ENCODE assay signal across 20 mouse cellular contexts in the genomic region with DNA sequence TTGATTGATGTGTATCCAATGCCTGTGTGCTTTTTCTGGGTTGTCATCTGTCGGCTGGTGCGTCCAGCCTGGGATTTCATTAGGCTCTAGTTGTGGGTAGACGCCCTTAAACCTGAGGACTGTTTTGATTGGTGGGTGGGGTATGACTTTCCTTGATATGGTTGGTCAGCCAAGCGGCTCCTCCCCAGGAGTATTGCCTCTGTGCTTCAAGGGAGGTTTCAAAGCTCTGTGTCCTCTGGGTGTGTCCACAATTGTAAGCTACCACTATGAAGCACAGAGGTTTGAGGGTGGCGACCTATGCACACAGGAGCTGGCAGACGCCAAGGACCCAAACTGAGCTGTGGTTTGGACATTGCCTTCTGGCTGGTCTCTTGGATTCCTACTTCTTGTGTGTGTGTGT. TPM values are rescaled to one million over a fixed set of nuclear protein-coding genes. Genes with fewer than 3 reads are reported as not detected.
DNase-seq lines count a peak whose midpoint lies in the region; ATAC-seq and TF ChIP-seq lines count a peak whose summit lies in the region.
"Had no signal": no experiment of that assay in that cellular context is flagged by ENCODE, and none has a peak within 500 bp of the region (broad histone marks: within the 10 kb centered on the region; RNA-seq: fewer than 3 reads in every experiment).

No protein-coding gene starts in this region.

- peak; percentile 80 for DNase-seq in kidney, adult 2 months
- DNase-seq in kidney, adult 18-20 months = no peak
- DNase-seq in ZHBTc4 (ENCODE audit: low read depth, low spot score) = peak; percentile 94
- peak; percentile 69 for DNase-seq in kidney, postnatal 0 days (ENCODE audit: low spot score)
- no peak for DNase-seq in ovary, postnatal 36 days (ENCODE audit: low spot score)
- no peak for DNase-seq in left cerebral cortex, adult 2 months (ENCODE audit: extremely low spot score in 1 of 2, low spot score in 2 of 2)
- DNase-seq: cerebellum, adult 8-10 months; heart, adult 11 months; heart, postnatal 36 days; lung, adult 18-20 months; lung, postnatal 36 days; right cerebral cortex, postnatal 25 days; thymus, adult 2 months had no signal

- H3K9ac ChIP-seq in kidney, postnatal 0 days (ENCODE audit: low read depth, low read length) = no peak overlapping the region
- no peak overlapping the region for H3K9ac ChIP-seq in midbrain, embryonic 16.5 days (ENCODE audit: low read depth, low read length)
- H3K9ac ChIP-seq: forebrain, embryonic 12.5 days; heart, embryonic 13.5 days; hindbrain, embryonic 15.5 days; stomach, embryonic 15.5 days had no signal

- 46% methylated on average over 6 of the region's 6 CpGs for WGBS in kidney, adult 2 months
- WGBS in kidney, postnatal 0 days = 37% methylated on average over 6 of the region's 6 CpGs
- WGBS in midbrain, embryonic 16.5 days = 81% methylated on average over 6 of the region's 6 CpGs

- H3K4me1 ChIP-seq in kidney, adult 2 months (ENCODE audit: control insufficient read depth, insufficient read depth, low read length) = peaks cover 4% of the 10 kb centered on the region; the same call in 1 of the 2 replicates
- peaks cover 55% of the 10 kb centered on the region for H3K4me1 ChIP-seq in E14TG2a.4 (replicated peaks; ENCODE audit: low read depth, low read length)
- H3K4me1 ChIP-seq in kidney, postnatal 0 days (replicated peaks; ENCODE audit: insufficient read depth, low read length) = 0 out of 2 replicates have a peak, but pooled peaks cover 7% of the 10 kb centered on the region
- H3K4me1 ChIP-seq in midbrain, embryonic 16.5 days (ENCODE audit: control insufficient read depth, insufficient read depth, low read length) = peaks cover 6% of the 10 kb centered on the region

- peak; percentile 74 for ATAC-seq in kidney, postnatal 0 days (replicated peaks; ENCODE audit: low FRiP score, low read depth)
- ATAC-seq in midbrain, embryonic 16.5 days = no peak

- H3K36me3 ChIP-seq in kidney, adult 2 months (ENCODE audit: control insufficient read depth, insufficient read depth, low read length) = no peaks in the 10 kb centered on the region
- H3K36me3 ChIP-seq in E14TG2a.4 (ENCODE audit: insufficient read depth, low read length) = no peaks in the 10 kb centered on the region
- H3K36me3 ChIP-seq in kidney, postnatal 0 days (ENCODE audit: insufficient read depth, low read length) = no peaks in the 10 kb centered on the region
- no peaks in the 10 kb centered on the region for H3K36me3 ChIP-seq in midbrain, embryonic 16.5 days (ENCODE audit: control insufficient read depth, insufficient read depth, low read length)
- H3K36me3 ChIP-seq: embryonic facial prominence, embryonic 10.5 days; forebrain, embryonic 12.5 days; heart, embryonic 13.5 days; hindbrain, embryonic 15.5 days; stomach, embryonic 15.5 days had no signal

- no peaks in the 10 kb centered on the region for H3K9me3 ChIP-seq in E14TG2a.4 (ENCODE audit: low read length)
- no peaks in the 10 kb centered on the region for H3K9me3 ChIP-seq in kidney, postnatal 0 days (replicated peaks; ENCODE audit: low read length)
- H3K9me3 ChIP-seq in midbrain, embryonic 16.5 days (replicated peaks; ENCODE audit: control insufficient read depth, low read length, poor library complexity, severe bottlenecking) = no peaks in the 10 kb centered on the region
- H3K9me3 ChIP-seq: forebrain, embryonic 12.5 days; hindbrain, embryonic 15.5 days; stomach, embryonic 15.5 days had no signal

- H3K27ac ChIP-seq in kidney, adult 2 months (ENCODE audit: insufficient read depth, low read depth, low read length) = no peak overlapping the region
- H3K27ac ChIP-seq in kidney, postnatal 0 days = no peak overlapping the region
- H3K27ac ChIP-seq in midbrain, embryonic 16.5 days (ENCODE audit: low read length) = no peak overlapping the region
- no peak overlapping the region for H3K27ac ChIP-seq in left cerebral cortex, adult 2 months
- H3K27ac ChIP-seq: embryonic facial prominence, embryonic 10.5 days; forebrain, embryonic 12.5 days; heart, embryonic 13.5 days; hindbrain, embryonic 15.5 days; stomach, embryonic 15.5 days had no signal

- intact Hi-C loops in left cerebral cortex, adult 2 months (cut with DNase I) = no loop called here

- TF ChIP-seq POLR2A in kidney, adult 2 months (IDR thresholded peaks at IDR 0.05; ENCODE audit: low read depth, low read length) = no peak

- H3K27me3 ChIP-seq in kidney, adult 2 months (replicated peaks; ENCODE audit: control insufficient read depth, insufficient read depth, low read length) = no peaks in the 10 kb centered on the region
- H3K27me3 ChIP-seq in E14TG2a.4 (ENCODE audit: insufficient read depth, low read length) = peaks cover 4% of the 10 kb centered on the region; the same call in 1 of the 2 replicates
- H3K27me3 ChIP-seq in kidney, postnatal 0 days (ENCODE audit: insufficient read depth, low read length) = no peaks in the 10 kb centered on the region
- no peaks in the 10 kb centered on the region for H3K27me3 ChIP-seq in midbrain, embryonic 16.5 days (ENCODE audit: control insufficient read depth, insufficient read depth, low read depth, low read length)
- H3K27me3 ChIP-seq: heart, embryonic 13.5 days; hindbrain, embryonic 15.5 days; stomach, embryonic 15.5 days had no signal

- H3K4me3 ChIP-seq in kidney, adult 2 months (ENCODE audit: insufficient read depth, low read depth, low read length) = no peak overlapping the region
- H3K4me3 ChIP-seq in E14TG2a.4 (replicated peaks; ENCODE audit: low read length) = peak overlapping the region; percentile 23; the same call in 1 of the 2 replicates
- H3K4me3 ChIP-seq in kidney, postnatal 0 days (replicated peaks; ENCODE audit: low read depth, low read length) = no peak overlapping the region
- no peak overlapping the region for H3K4me3 ChIP-seq in midbrain, embryonic 16.5 days (ENCODE audit: low read depth, low read length)
- no peak overlapping the region for H3K4me3 ChIP-seq in left cerebral cortex, adult 2 months
- H3K4me3 ChIP-seq: embryonic facial prominence, embryonic 10.5 days; forebrain, embryonic 12.5 days; heart, embryonic 13.5 days; hindbrain, embryonic 15.5 days; stomach, embryonic 15.5 days had no signal

- no peak for TF ChIP-seq CTCF in kidney, adult 2 months (conservative IDR thresholded peaks at IDR 0.05; ENCODE audit: insufficient read depth, insufficient read length, low read depth, low read length)
- TF ChIP-seq CTCF in E14TG2a.4 (conservative IDR thresholded peaks at IDR 0.05; ENCODE audit: low read length) = no peak
- TF ChIP-seq CTCF in kidney, postnatal 0 days (IDR thresholded peaks at IDR 0.05; ENCODE audit: low read depth) = no peak
- no peak for TF ChIP-seq CTCF in left cerebral cortex, adult 2 months (IDR thresholded peaks at IDR 0.05)

- no peak overlapping the region for H3K4me2 ChIP-seq in kidney, postnatal 0 days (ENCODE audit: low read length)
- H3K4me2 ChIP-seq in midbrain, embryonic 16.5 days (ENCODE audit: low read length) = no peak overlapping the region
- H3K4me2 ChIP-seq: forebrain, embryonic 12.5 days; heart, embryonic 13.5 days; hindbrain, embryonic 15.5 days; stomach, embryonic 15.5 days had no signal

RNA-seq across cellular contexts. Expression of a gene that starts 5.1 kb away (rescaled TPM):
- 909 and 1,151 TPM in 2 replicates for polyA plus RNA-seq in kidney, adult 2 months (2012; rRNA removed)
- 625 and 668 TPM in 2 replicates for polyA plus RNA-seq in kidney, postnatal 0 days (2015; fragmentation: Nextera tagmentation; extraction: Ambion mirVana)
- 1,070 and 1,134 TPM in 2 replicates for polyA plus RNA-seq in midbrain, embryonic 16.5 days (2015; fragmentation: Nextera tagmentation; extraction: Ambion mirVana)
- total RNA-seq in left cerebral cortex, adult 2 months (2021) = 100 to 1,000 TPM; 647 to 672 TPM

RNA-seq across cellular contexts. Expression of a gene that starts 26.3 kb away (rescaled TPM):
- polyA plus RNA-seq in kidney, adult 2 months (2012; rRNA removed) = 17.2 and 20.8 TPM in 2 replicates
- polyA plus RNA-seq in kidney, postnatal 0 days (2015; fragmentation: Nextera tagmentation; extraction: Ambion mirVana) = 9.5 and 11.6 TPM in 2 replicates
- 1.1 and 1.8 TPM in 2 replicates for polyA plus RNA-seq in midbrain, embryonic 16.5 days (2015; fragmentation: Nextera tagmentation; extraction: Ambion mirVana)
- total RNA-seq in left cerebral cortex, adult 2 months (2021) = 1 to 10 TPM; 1.7 to 2.1 TPM

Comparison
In these comparisons a context has a peak if more than half of its experiments do, and no peak if none do; other contexts are left out.
1. DNase-seq: peak in kidney, adult 2 months (single experiment), ZHBTc4 (single experiment) and kidney, postnatal 0 days (single experiment); none in kidney, adult 18-20 months (single experiment), ovary, postnatal 36 days (single experiment) and left cerebral cortex, adult 2 months (0 of 2).